28 mouse cellular contexts compared by ENCODE assay signal in the genomic region with DNA sequence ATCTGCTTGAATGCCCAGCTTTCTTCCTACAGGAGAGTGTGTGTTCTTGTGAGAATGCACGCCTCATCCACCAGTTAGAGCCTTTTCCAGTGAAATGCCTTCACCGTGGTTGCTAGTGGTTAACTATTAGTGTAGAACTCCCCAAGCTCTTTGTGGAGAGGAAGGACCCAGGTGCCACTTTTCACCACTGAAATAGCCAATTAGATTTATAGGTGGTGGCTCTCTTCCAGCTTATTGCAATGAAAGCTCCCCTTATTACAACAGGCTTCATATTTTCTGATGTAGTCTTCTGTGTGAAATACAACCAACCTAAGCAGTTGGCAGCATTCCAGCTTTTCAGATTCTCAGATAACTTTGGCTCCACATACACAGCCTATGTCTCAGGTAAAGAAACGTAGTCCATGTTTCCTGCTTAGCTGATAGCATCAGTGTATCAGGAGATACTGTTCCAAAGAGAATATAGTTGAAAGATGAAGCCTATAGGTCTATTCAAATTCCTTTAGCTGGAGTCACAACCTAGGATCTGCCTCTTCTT.
A peak's percentile ranks its signal among the peaks of the same experiment; 100 is the strongest.
DNase-seq lines count a peak whose midpoint lies in the region; ATAC-seq and TF ChIP-seq lines count a peak whose summit lies in the region.
"Had no signal": no experiment of that assay in that cellular context is flagged by ENCODE, and none has a peak within 500 bp of the region (broad histone marks: within the 10 kb centered on the region; RNA-seq: fewer than 3 reads in every experiment).

No protein-coding gene starts in this region.

- 53% methylated on average over 3 of the region's 3 CpGs for WGBS in embryonic facial prominence, embryonic 14.5 days
- 76% methylated on average over 3 of the region's 3 CpGs for WGBS in embryonic facial prominence, embryonic 10.5 days
- WGBS in lung, embryonic 14.5 days = 63% methylated on average over 3 of the region's 3 CpGs
- 64% methylated on average over 3 of the region's 3 CpGs for WGBS in intestine, embryonic 16.5 days

- peak; percentile 24 for DNase-seq in embryonic facial prominence, embryonic 14.5 days (ENCODE audit: low spot score)
- DNase-seq in embryonic facial prominence, embryonic 10.5 days (ENCODE audit: low spot score) = no peak
- peak; percentile 2 for DNase-seq in lung, embryonic 14.5 days
- DNase-seq in lung, postnatal 25 days (ENCODE audit: low spot score) = no peak
- peak; percentile 2 for DNase-seq in brain, adult 2 months (ENCODE audit: low read depth, low spot score)
- no peak for DNase-seq in cerebellum, adult 18-20 months
- DNase-seq in frontal cortex, postnatal 14 days (ENCODE audit: low spot score in 2 of 2) = no peak
- DNase-seq: adrenal gland, adult 8-10 months; cerebellum, adult 11 months; cerebellum, adult 9-11 months; gastrocnemius, adult 2 months; gastrocnemius, postnatal 36 days; heart, postnatal 10 days; kidney, adult 18-20 months; kidney, postnatal 25 days; lung, postnatal 36 days; right cerebral cortex, adult 18-20 months; spleen, adult 18-20 months; thymus, postnatal 14 days had no signal

- TF ChIP-seq CTCF in lung, embryonic 14.5 days (IDR thresholded peaks at IDR 0.05; ENCODE audit: low read depth) = no peak

- no peaks in the 10 kb centered on the region for H3K4me1 ChIP-seq in embryonic facial prominence, embryonic 14.5 days (ENCODE audit: control insufficient read depth, insufficient read depth, low read length)
- H3K4me1 ChIP-seq in embryonic facial prominence, embryonic 10.5 days = no peaks in the 10 kb centered on the region
- no peaks in the 10 kb centered on the region for H3K4me1 ChIP-seq in lung, embryonic 14.5 days (ENCODE audit: insufficient read depth)
- no peaks in the 10 kb centered on the region for H3K4me1 ChIP-seq in intestine, embryonic 16.5 days (ENCODE audit: control insufficient read depth, insufficient read depth, low read length)
- H3K4me1 ChIP-seq: embryonic facial prominence, embryonic 15.5 days; heart, embryonic 13.5 days; kidney, embryonic 15.5 days; liver, embryonic 15.5 days; lung, embryonic 15.5 days; midbrain, embryonic 12.5 days had no signal

- H3K4me3 ChIP-seq in embryonic facial prominence, embryonic 14.5 days (ENCODE audit: low read depth, low read length) = no peak overlapping the region
- H3K4me3 ChIP-seq in embryonic facial prominence, embryonic 10.5 days = no peak overlapping the region
- no peak overlapping the region for H3K4me3 ChIP-seq in lung, embryonic 14.5 days (ENCODE audit: low read depth, low read length)
- H3K4me3 ChIP-seq in intestine, embryonic 16.5 days (ENCODE audit: low read length) = no peak overlapping the region
- H3K4me3 ChIP-seq: embryonic facial prominence, embryonic 15.5 days; gastrocnemius, adult 2 months; heart, embryonic 13.5 days; kidney, embryonic 15.5 days; liver, embryonic 15.5 days; lung, embryonic 15.5 days; midbrain, embryonic 12.5 days had no signal

- no peaks in the 10 kb centered on the region for H3K9me3 ChIP-seq in embryonic facial prominence, embryonic 14.5 days (ENCODE audit: control insufficient read depth, low read length)
- no peaks in the 10 kb centered on the region for H3K9me3 ChIP-seq in embryonic facial prominence, embryonic 10.5 days
- no peaks in the 10 kb centered on the region for H3K9me3 ChIP-seq in lung, embryonic 14.5 days (ENCODE audit: low read depth, low read length)
- no peaks in the 10 kb centered on the region for H3K9me3 ChIP-seq in intestine, embryonic 16.5 days (ENCODE audit: control insufficient read depth, low read length)
- H3K9me3 ChIP-seq: embryonic facial prominence, embryonic 15.5 days; heart, embryonic 13.5 days; kidney, embryonic 15.5 days; liver, embryonic 15.5 days; lung, embryonic 15.5 days; midbrain, embryonic 12.5 days had no signal

- no peaks in the 10 kb centered on the region for H3K36me3 ChIP-seq in embryonic facial prominence, embryonic 14.5 days (ENCODE audit: control insufficient read depth, insufficient read depth, low read length)
- no peaks in the 10 kb centered on the region for H3K36me3 ChIP-seq in embryonic facial prominence, embryonic 10.5 days (replicated peaks)
- H3K36me3 ChIP-seq in lung, embryonic 14.5 days (ENCODE audit: insufficient read depth) = no peaks in the 10 kb centered on the region
- H3K36me3 ChIP-seq in intestine, embryonic 16.5 days (ENCODE audit: control insufficient read depth, insufficient read depth, low read length) = no peaks in the 10 kb centered on the region
- H3K36me3 ChIP-seq: embryonic facial prominence, embryonic 15.5 days; heart, embryonic 13.5 days; kidney, embryonic 15.5 days; liver, embryonic 15.5 days; lung, embryonic 15.5 days; midbrain, embryonic 12.5 days had no signal

- H3K9ac ChIP-seq in embryonic facial prominence, embryonic 14.5 days (ENCODE audit: low read depth, low read length) = no peak overlapping the region
- no peak overlapping the region for H3K9ac ChIP-seq in lung, embryonic 14.5 days
- no peak overlapping the region for H3K9ac ChIP-seq in intestine, embryonic 16.5 days (ENCODE audit: low read depth, low read length)
- H3K9ac ChIP-seq: embryonic facial prominence, embryonic 15.5 days; heart, embryonic 13.5 days; kidney, embryonic 15.5 days; liver, embryonic 15.5 days; lung, embryonic 15.5 days; midbrain, embryonic 12.5 days had no signal

- no peak for ATAC-seq in embryonic facial prominence, embryonic 14.5 days (ENCODE audit: low read depth)
- ATAC-seq in lung, embryonic 14.5 days (ENCODE audit: insufficient read depth) = no peak
- peak; percentile 62; the same call in 1 of the 2 replicates for ATAC-seq in intestine, embryonic 16.5 days
- ATAC-seq: forebrain, embryonic 14.5 days had no signal

- H3K4me2 ChIP-seq in embryonic facial prominence, embryonic 14.5 days (ENCODE audit: low read depth, low read length) = no peak overlapping the region
- H3K4me2 ChIP-seq in lung, embryonic 14.5 days = no peak overlapping the region
- no peak overlapping the region for H3K4me2 ChIP-seq in intestine, embryonic 16.5 days (ENCODE audit: low read depth, low read length)
- H3K4me2 ChIP-seq: embryonic facial prominence, embryonic 15.5 days; heart, embryonic 13.5 days; kidney, embryonic 15.5 days; liver, embryonic 15.5 days; lung, embryonic 15.5 days; midbrain, embryonic 12.5 days had no signal

- H3K27me3 ChIP-seq in embryonic facial prominence, embryonic 14.5 days (replicated peaks; ENCODE audit: control insufficient read depth, insufficient read depth, low read length) = no peaks in the 10 kb centered on the region
- H3K27me3 ChIP-seq in embryonic facial prominence, embryonic 10.5 days (replicated peaks; ENCODE audit: low read depth, poor library complexity, severe bottlenecking) = no peaks in the 10 kb centered on the region
- H3K27me3 ChIP-seq in lung, embryonic 14.5 days (ENCODE audit: insufficient read depth, low read length) = no peaks in the 10 kb centered on the region
- no peaks in the 10 kb centered on the region for H3K27me3 ChIP-seq in intestine, embryonic 16.5 days (replicated peaks; ENCODE audit: control insufficient read depth, insufficient read depth, low read length)
- H3K27me3 ChIP-seq: CH12.LX; embryonic facial prominence, embryonic 15.5 days; heart, embryonic 13.5 days; kidney, embryonic 15.5 days; liver, embryonic 15.5 days; lung, embryonic 15.5 days; midbrain, embryonic 12.5 days had no signal

- no peak overlapping the region for H3K27ac ChIP-seq in embryonic facial prominence, embryonic 14.5 days (replicated peaks; ENCODE audit: low read depth, low read length)
- H3K27ac ChIP-seq in embryonic facial prominence, embryonic 10.5 days (replicated peaks) = no peak overlapping the region
- no peak overlapping the region for H3K27ac ChIP-seq in lung, embryonic 14.5 days (ENCODE audit: low read depth)
- H3K27ac ChIP-seq in intestine, embryonic 16.5 days (ENCODE audit: low read length) = no peak overlapping the region
- H3K27ac ChIP-seq: embryonic facial prominence, embryonic 15.5 days; gastrocnemius, adult 2 months; heart, embryonic 13.5 days; kidney, embryonic 15.5 days; liver, embryonic 15.5 days; lung, embryonic 15.5 days; midbrain, embryonic 12.5 days had no signal

Comparison
In these comparisons a context has a peak if more than half of its experiments do, and no peak if none do; other contexts are left out.
1. DNase-seq: peak in embryonic facial prominence, embryonic 14.5 days (single experiment), lung, embryonic 14.5 days (single experiment) and brain, adult 2 months (single experiment); none in embryonic facial prominence, embryonic 10.5 days (single experiment), lung, postnatal 25 days (single experiment), cerebellum, adult 18-20 months (0 of 2) and frontal cortex, postnatal 14 days (0 of 2).